Mouse (Mus musculus) forebrain, embryonic 14.5 days (tissue): ENCODE measurements around the gene Cemip2. TPM values are rescaled to one million over a fixed set of nuclear protein-coding genes. Genes with fewer than 3 reads are reported as not detected.

Experiments used
- ATAC-seq: fragments of 200-750 bp; cut with Nextera tagmentation; 2 replicates; pipeline ENCODE4 v1.8.0; 2017; ENCODE audit warnings: mild to moderate bottlenecking, moderate library complexity
- DNase-seq: peaks from one replicate; pipeline ENCODE4 v3.0.0-alpha.2; 2015; ENCODE audit warnings: low spot score
- H3K27ac ChIP-seq: fragments of 300-500 bp; sonication (generic); 2 replicates; pipeline ENCODE4 v1.5.1; 2014; ENCODE audit warnings: low read depth, mild to moderate bottlenecking, control low read depth, low read length, moderate library complexity
- H3K27me3 ChIP-seq: fragments of 300-500 bp; sonication (generic); replicated peaks from 2 replicates; pipeline ENCODE4 v1.6.1; 2014; ENCODE audit warnings: low read length, control low read depth, mixed read lengths; ENCODE audit not compliant: control insufficient read depth, insufficient read depth
- H3K36me3 ChIP-seq: fragments of 300-500 bp; sonication (generic); 2 replicates; pipeline ENCODE4 v1.6.1; 2014; ENCODE audit warnings: low read length, control low read depth; ENCODE audit not compliant: control insufficient read depth, insufficient read depth
- H3K4me1 ChIP-seq: fragments of 300-500 bp; sonication (generic); 2 replicates; pipeline ENCODE4 v1.6.1; 2014; ENCODE audit warnings: antibody characterized with exemption, low read length, control low read depth; ENCODE audit not compliant: control insufficient read depth, insufficient read depth
- H3K4me2 ChIP-seq: fragments of 300-500 bp; sonication (generic); 2 replicates; pipeline ENCODE4 v1.6.1; 2014; ENCODE audit warnings: mild to moderate bottlenecking, control low read depth, low read length
- H3K4me3 ChIP-seq: fragments of 300-500 bp; sonication (generic); 2 replicates; pipeline ENCODE4 v1.5.1; 2014; ENCODE audit warnings: low read depth, low read length, control low read depth
- H3K9ac ChIP-seq: fragments of 300-500 bp; sonication (generic); 2 replicates; pipeline ENCODE4 v1.6.1; 2014; ENCODE audit warnings: mild to moderate bottlenecking, low read length, control low read depth, moderate library complexity
- H3K9me3 ChIP-seq: fragments of 300-500 bp; sonication (generic); replicated peaks from 2 replicates; pipeline ENCODE4 v1.6.1; 2016; ENCODE audit warnings: low read length, control low read depth, mixed read lengths; ENCODE audit not compliant: control insufficient read depth
- WGBS: fragments of 180-500 bp; shearing (Covaris S2); extraction: QIAGEN DNeasy Blood & Tissue Kit; methylation state at CpG from one replicate; pipeline ENCODE4 v1.1.7; 2014; 5-methylcytosine and 5-hydroxymethylcytosine counted together
- polyA plus RNA-seq: library from polyadenylated mRNA; unstranded; fragments of >200 nt; fragmentation: Nextera tagmentation; extraction: Ambion mirVana; gene quantifications from 2 replicates; pipeline ENCODE4 v1.2.1, GENCODE M21; 2014

Cemip2 gene
- polyA plus RNA-seq, 1 experiment from 2014 or later: 29.2 TPM

DNA sequence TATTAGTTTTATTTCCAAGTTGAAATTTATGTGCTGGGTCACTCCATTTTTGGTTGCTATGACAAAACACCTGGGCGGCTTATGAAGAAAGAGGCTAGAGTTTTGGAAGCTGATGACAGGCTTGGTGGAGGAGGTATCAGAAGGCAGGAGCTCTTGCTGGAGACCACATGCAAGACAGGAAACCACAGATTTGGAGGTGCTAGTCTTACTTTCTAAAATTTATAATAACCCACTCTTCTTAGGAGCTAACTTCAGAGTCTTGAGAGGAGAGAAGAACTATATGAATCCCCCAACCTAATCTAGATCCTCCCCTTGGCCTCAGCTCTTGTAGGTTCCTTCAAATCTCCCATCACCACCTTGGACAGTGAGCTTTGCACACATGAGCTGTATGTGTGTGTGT lies 6.6 kb upstream of the Cemip2 start:
- WGBS: 95% methylated on average over 1 of the region's 1 CpGs
- H3K4me2 ChIP-seq: no peak overlapping the region
- H3K27ac ChIP-seq: no peak overlapping the region
- H3K9me3 ChIP-seq: no peaks in the 10 kb centered on the region
- ATAC-seq: no peak
- H3K36me3 ChIP-seq: no peaks in the 10 kb centered on the region
- DNase-seq: no peak
- H3K4me1 ChIP-seq: no peaks in the 10 kb centered on the region
- H3K27me3 ChIP-seq: no peaks in the 10 kb centered on the region
- H3K4me3 ChIP-seq: no peak overlapping the region
- no peak overlapping the region for H3K9ac ChIP-seq

DNA sequence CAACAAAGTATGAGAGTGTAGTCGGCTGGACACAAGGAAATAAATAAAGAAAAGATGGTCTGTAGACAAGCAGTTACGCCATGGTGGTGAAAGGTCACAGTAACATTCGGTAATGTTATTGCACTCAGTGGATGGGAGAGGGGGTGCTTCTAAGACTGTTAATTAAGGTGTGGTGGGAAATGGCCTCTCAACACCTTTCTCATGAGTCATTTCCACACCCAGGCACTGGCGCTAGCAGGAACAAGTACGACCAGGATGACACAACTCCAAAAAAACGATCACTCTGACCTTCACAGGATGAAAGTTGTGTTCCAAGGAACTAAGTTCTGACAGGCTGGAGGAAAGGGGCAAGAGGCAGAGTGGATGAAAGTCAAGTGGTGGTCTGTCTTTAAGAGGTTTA lies 4.5 kb upstream of the Cemip2 start:
- Histone ChIP-seq H3K36me3 (no peaks in the 10 kb centered on the region), H3K27ac (no peak overlapping the region), H3K9ac (no peak overlapping the region), H3K4me2 (no peak overlapping the region), H3K4me3 (no peak overlapping the region), H3K9me3 (no peaks in the 10 kb centered on the region), H3K27me3 (no peaks in the 10 kb centered on the region), H3K4me1 (no peaks in the 10 kb centered on the region)
- 86% methylated on average over 6 of the region's 6 CpGs for WGBS
- ATAC-seq (no peak), DNase-seq (no peak)

DNA sequence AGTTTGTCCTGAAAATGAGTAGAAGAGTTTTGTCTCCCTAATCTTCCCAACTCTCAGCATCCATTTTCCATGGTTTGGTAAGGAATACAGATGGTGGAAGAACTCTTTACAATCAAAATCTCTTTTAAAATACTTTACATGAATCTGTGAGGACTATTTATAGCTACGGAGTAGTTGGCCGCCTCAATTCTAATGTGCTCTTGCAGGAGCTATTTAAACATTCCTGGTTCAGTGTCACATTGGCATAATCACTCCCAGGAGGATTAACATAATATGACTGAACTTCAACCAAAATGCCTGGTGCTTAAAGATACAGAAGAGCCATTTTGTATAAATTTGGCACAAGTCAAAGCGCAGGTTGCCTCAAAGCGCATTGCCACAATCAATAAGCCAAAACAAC lies 2.5 kb upstream of the Cemip2 start:
- no peaks in the 10 kb centered on the region for H3K27me3 ChIP-seq
- H3K4me1 ChIP-seq: peaks cover 9% of the 10 kb centered on the region
- no peak overlapping the region for H3K9ac ChIP-seq
- no peak for ATAC-seq
- DNase-seq: no peak
- no peak overlapping the region for H3K4me3 ChIP-seq
- H3K36me3 ChIP-seq: no peaks in the 10 kb centered on the region
- WGBS: 87% methylated on average over 4 of the region's 4 CpGs
- no peak overlapping the region for H3K4me2 ChIP-seq
- no peaks in the 10 kb centered on the region for H3K9me3 ChIP-seq
- H3K27ac ChIP-seq: no peak overlapping the region

DNA sequence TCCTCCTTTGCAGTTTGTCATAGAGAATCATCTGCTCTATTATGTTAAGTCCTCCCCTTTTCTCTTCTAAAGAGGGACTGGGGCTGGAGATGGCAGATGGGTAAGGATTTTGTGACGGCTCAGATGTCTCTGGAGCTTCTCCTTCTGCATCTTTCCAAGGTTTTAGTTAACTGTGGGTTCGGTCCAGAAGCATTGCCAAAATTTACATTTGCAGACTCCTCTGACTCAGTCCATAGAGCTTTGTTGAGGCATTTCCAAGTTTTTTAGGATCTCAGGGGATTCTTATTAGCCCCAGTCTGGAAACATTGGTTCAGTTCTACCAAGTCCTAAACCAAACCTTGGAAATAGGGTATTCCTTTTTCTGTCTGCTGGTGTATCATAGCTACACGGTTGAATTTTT lies 1.5 kb upstream of the Cemip2 start:
- H3K4me1 ChIP-seq: peaks cover 19% of the 10 kb centered on the region
- H3K9ac ChIP-seq: no peak overlapping the region
- H3K4me3 ChIP-seq: no peak overlapping the region
- no peaks in the 10 kb centered on the region for H3K9me3 ChIP-seq
- no peak for ATAC-seq
- no peak overlapping the region for H3K4me2 ChIP-seq
- 73% methylated on average over 3 of the region's 3 CpGs for WGBS
- no peaks in the 10 kb centered on the region for H3K27me3 ChIP-seq
- no peak for DNase-seq
- H3K36me3 ChIP-seq: no peaks in the 10 kb centered on the region
- H3K27ac ChIP-seq: no peak overlapping the region

DNA sequence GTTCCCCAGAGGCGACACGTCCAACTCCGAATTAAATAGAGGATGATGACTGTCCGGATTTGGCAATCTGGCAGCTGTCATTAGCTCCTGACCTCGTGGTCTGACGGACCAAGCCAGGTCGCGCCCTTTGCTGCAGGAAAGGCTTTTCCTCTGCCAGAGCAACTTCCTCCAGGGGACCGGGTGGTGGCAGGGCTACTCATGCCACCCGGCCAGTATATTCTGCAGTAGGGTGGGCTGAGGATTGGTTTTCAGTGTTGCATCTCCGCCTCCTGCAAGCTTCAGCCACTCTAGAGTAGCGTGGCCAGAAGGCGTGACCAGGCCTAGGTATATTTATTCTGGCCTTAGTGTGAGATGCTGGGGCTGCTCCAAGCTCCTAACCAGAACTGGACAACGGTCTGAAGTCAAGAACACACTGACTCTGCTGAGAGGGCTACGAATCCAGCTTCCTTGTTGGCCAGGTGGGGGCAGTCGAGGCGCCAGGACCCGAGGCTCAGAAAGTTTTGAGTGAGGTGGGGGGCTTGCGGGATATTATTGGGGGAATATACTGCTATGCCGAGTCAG lies 891 bp upstream of the Cemip2 start:
- ATAC-seq (no peak), DNase-seq (peak; percentile 43)
- no peaks in the 10 kb centered on the region for H3K9me3 ChIP-seq
- no peak overlapping the region for H3K27ac ChIP-seq
- no peaks in the 10 kb centered on the region for H3K27me3 ChIP-seq
- H3K4me1 ChIP-seq: peaks cover 25% of the 10 kb centered on the region
- H3K4me2 ChIP-seq: peak overlapping the region; percentile 85; the same call in 1 of the 2 replicates
- WGBS: 31% methylated on average over 20 of the region's 20 CpGs
- no peaks in the 10 kb centered on the region for H3K36me3 ChIP-seq
- H3K9ac ChIP-seq: no peak overlapping the region
- no peak overlapping the region for H3K4me3 ChIP-seq

DNA sequence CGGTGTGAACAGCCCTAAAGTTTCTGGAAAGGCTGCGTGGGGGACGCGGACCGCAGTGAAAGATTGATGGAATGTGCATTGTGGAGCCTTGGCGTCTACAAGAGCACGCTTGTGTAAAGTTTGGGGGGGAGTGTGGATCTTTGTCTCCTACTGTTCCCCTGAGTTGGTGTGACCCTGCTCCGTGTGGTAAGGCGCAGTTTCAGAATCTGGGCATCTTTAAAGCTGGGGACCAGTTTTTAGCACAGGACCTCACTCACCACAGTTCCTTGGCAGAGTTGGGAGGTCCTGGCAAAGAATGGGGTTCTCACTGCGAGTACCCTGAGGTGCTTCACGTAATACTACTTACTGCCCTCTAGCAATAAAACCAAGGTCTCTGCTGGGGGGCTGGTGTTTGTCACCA lies 964 bp downstream of the Cemip2 start:
- DNase-seq (peak; percentile 37), ATAC-seq (no peak)
- Histone ChIP-seq H3K27me3 (no peaks in the 10 kb centered on the region), H3K4me2 (peak overlapping the region; percentile 85), H3K9me3 (no peaks in the 10 kb centered on the region), H3K4me3 (peak overlapping the region; percentile 73), H3K36me3 (no peaks in the 10 kb centered on the region), H3K9ac (peak overlapping the region; percentile 91), H3K27ac (peak overlapping the region; percentile 95; the same call in 1 of the 2 replicates), H3K4me1 (peaks cover 42% of the 10 kb centered on the region)
- under 1% methylated on average over 11 of the region's 11 CpGs for WGBS

DNA sequence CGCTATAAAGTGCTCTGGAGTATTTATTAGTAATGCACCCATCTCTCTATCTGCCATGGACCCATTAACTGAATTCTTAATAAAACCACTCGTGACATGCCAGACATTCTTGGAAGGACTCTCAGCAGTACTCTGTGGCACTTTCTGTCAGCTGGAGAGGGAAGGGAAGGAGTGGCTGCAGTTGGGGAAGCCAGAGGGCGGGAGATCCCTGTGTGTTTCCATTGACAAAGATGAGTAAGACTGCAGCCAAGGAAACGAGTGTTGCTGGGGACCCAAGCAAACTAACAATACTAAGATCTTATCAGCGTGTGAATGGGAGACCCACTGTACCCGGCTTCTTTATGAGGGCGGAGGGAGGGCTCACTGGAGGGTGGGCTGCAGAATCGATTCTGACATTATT lies 2.5 kb downstream of the Cemip2 start:
- DNase-seq: peak; percentile 59
- no peak for ATAC-seq

DNA sequence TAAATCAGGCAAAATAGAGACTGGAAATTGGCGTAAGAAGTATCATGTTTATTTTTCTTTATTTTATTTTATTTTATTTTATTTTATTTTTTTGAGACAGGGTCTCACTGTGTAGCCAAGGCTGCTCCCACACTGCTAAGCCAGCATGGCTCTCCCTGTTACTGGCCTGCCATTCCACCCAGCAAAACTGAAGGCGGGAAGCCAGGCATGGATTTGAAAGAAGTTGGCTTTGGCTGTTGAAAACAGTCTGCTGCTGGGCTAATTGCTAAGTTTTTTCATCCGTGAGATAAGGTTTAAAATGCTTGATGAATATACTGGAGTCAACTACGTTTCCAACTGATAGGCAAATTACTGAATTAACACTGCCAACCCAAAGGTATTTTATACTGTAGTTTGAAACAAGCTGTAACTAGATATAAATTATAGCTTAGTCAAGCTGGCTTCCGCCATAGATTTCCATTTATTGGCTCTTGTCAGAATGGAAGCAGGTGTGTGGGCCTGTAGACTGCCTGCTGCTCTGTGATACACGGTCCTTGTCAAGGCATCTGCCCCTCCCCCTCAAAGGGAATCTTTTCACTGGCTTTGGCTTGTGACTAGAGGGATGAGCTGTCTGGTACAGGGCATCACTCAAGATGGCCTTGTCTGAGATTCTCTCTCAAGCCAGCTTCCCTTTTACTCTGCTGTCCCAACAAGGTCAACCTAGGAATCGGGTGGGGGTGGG lies 3.1 kb downstream of the Cemip2 start:
- Histone ChIP-seq H3K9ac (peak overlapping the region; percentile 91), H3K27ac (peak overlapping the region; percentile 90), H3K9me3 (no peaks in the 10 kb centered on the region), H3K27me3 (no peaks in the 10 kb centered on the region), H3K36me3 (no peaks in the 10 kb centered on the region), H3K4me3 (peak overlapping the region; percentile 73), H3K4me1 (peaks cover 62% of the 10 kb centered on the region), H3K4me2 (peak overlapping the region; percentile 85)
- 16% methylated on average over 7 of the region's 7 CpGs for WGBS
- DNase-seq (peak; percentile 88), ATAC-seq (peak; percentile 11; the same call in 1 of the 2 replicates)

More for the DNA sequence above, 2.5 kb downstream of the Cemip2 start:
- Histone ChIP-seq H3K4me3 (peak overlapping the region; percentile 73), H3K27ac (peak overlapping the region; percentile 90), H3K9me3 (no peaks in the 10 kb centered on the region), H3K9ac (peak overlapping the region; percentile 91), H3K27me3 (no peaks in the 10 kb centered on the region), H3K36me3 (no peaks in the 10 kb centered on the region), H3K4me2 (peak overlapping the region; percentile 85), H3K4me1 (peaks cover 57% of the 10 kb centered on the region)
- 12% methylated on average over 8 of the region's 8 CpGs for WGBS

DNA sequence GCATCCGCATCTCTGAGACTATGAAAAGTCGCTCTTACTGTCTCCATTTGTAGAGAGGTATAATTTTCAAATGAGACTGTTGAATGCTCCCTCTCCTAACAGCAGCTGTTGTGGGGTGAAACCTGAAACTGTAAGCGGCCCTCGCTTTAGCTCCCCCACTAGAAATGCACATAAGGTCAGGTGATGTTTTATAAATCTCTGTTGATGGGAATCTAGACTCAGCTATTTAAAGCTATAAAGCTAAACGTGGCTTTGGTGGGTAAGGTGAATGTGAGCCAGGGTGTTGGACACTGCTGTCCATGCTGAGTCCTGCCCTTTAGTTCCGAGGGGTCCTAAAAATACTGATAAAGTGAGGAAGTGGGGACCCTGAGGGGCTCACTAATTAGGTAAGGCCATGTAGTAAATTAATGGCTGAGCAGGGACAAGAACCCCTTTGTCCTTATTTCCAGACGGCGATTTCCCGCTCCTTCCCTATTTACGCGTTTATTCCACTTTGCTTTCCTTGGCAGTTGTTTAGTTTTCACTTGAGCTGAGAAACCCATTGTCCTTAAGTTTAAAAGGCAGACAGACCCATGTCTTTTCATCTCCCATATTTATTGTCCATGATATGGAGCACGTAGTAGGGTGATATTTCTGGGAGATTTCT lies 3.8 kb downstream of the Cemip2 start:
- H3K4me2 ChIP-seq: peak overlapping the region; percentile 85
- no peaks in the 10 kb centered on the region for H3K36me3 ChIP-seq
- H3K27me3 ChIP-seq: no peaks in the 10 kb centered on the region
- DNase-seq: peak; percentile 71
- H3K27ac ChIP-seq: peak overlapping the region; percentile 90
- no peak for ATAC-seq
- peaks cover 66% of the 10 kb centered on the region for H3K4me1 ChIP-seq
- no peaks in the 10 kb centered on the region for H3K9me3 ChIP-seq
- H3K9ac ChIP-seq: peak overlapping the region; percentile 91
- WGBS: 9% methylated on average over 12 of the region's 12 CpGs
- peak overlapping the region; percentile 73 for H3K4me3 ChIP-seq
